Mouse (Mus musculus): ENCODE results near the gene Cradd. TPM values are rescaled to one million over a fixed set of nuclear protein-coding genes. Genes with fewer than 3 reads are reported as not detected.

Cradd gene
- polyA plus RNA-seq, 1 experiment from 2014 or later = 9.8 TPM

DNA sequence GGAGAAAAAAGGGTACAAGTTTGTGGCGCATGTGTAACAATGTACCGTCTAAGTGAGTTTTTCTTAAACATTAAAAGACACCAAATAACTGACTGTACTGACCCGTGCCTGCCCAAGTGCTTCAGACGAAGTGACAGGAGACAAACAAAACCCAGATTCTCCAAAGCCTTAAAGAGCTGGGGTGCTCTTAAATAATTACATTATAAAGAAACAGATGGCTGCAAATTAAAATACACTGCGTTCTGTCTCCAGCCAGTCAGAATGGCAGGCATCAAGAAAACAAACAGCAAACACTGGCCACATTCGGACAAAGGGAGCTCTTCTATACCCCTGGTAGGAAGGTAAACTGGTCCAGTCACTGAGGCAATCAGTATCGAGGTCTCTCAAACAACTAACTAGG lies 43.3 kb upstream of the Cradd start:
- Histone ChIP-seq H3K27ac (replicated peaks) (no peak overlapping the region), H3K27me3 (ENCODE audit: control insufficient read depth, insufficient read depth, low read length) (no peaks in the 10 kb centered on the region), H3K4me2 (replicated peaks; ENCODE audit: low read depth) (no peak overlapping the region), H3K9me3 (ENCODE audit: control insufficient read depth, low read length) (no peaks in the 10 kb centered on the region), H3K4me3 (ENCODE audit: low read depth, low read length) (no peak overlapping the region), H3K36me3 (ENCODE audit: control insufficient read depth, insufficient read depth, low read length) (no peaks in the 10 kb centered on the region), H3K4me1 (replicated peaks; ENCODE audit: control insufficient read depth, insufficient read depth) (no peaks in the 10 kb centered on the region), H3K9ac (ENCODE audit: low read length) (no peak overlapping the region)
- ATAC-seq (ENCODE audit: low FRiP score, low TSS enrichment) = no peak
- TF ChIP-seq CTCF (IDR thresholded peaks at IDR 0.05; ENCODE audit: low read depth) (no peak), EP300 (optimal IDR thresholded peaks at IDR 0.05) (no peak)
- DNase-seq (ENCODE audit: low spot score) = no peak
- WGBS = 61% methylated on average over 7 of the region's 7 CpGs

DNA sequence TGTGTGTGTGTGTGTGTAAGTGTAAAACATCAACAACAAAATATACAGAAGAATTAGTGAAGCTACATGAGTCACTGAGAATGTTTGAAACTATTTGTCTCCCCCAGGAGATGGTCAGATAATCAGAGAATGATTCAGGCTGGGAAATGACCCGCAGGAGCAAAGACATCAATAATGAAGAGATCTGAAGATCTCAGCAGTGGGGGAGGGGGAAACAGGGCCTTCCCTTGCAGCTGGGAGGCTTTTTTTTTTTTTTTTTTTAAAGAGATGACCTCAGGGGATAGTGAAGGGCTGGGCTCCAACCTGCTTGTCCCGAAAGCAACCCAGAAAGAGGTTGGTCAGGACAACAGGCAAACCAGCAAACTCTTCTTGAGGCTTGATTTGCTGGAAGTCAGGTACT lies 38.4 kb upstream of the Cradd start:
- DNase-seq (ENCODE audit: low spot score) (no peak), ATAC-seq (ENCODE audit: low FRiP score, low TSS enrichment) (no peak)
- Histone ChIP-seq H3K27me3 (ENCODE audit: control insufficient read depth, insufficient read depth, low read length) (no peaks in the 10 kb centered on the region), H3K9me3 (ENCODE audit: control insufficient read depth, low read length) (no peaks in the 10 kb centered on the region), H3K9ac (ENCODE audit: low read length) (no peak overlapping the region), H3K4me3 (ENCODE audit: low read depth, low read length) (no peak overlapping the region), H3K36me3 (ENCODE audit: control insufficient read depth, insufficient read depth, low read length) (no peaks in the 10 kb centered on the region), H3K4me2 (replicated peaks; ENCODE audit: low read depth) (no peak overlapping the region), H3K27ac (replicated peaks) (no peak overlapping the region), H3K4me1 (replicated peaks; ENCODE audit: control insufficient read depth, insufficient read depth) (no peaks in the 10 kb centered on the region)
- 33% methylated on average over 2 of the region's 2 CpGs for WGBS
- TF ChIP-seq EP300 (optimal IDR thresholded peaks at IDR 0.05) (no peak), CTCF (IDR thresholded peaks at IDR 0.05; ENCODE audit: low read depth) (no peak)

- H3K9ac ChIP-seq (ENCODE audit: low read length) = no peak overlapping the region
- no peak for DNase-seq (ENCODE audit: low spot score)
- 0 out of 2 replicates have a peak, but pooled peaks have one; percentile 24 for ATAC-seq (ENCODE audit: low FRiP score, low TSS enrichment)
- no peak overlapping the region for H3K4me3 ChIP-seq (ENCODE audit: low read depth, low read length)
- no peaks in the 10 kb centered on the region for H3K36me3 ChIP-seq (ENCODE audit: control insufficient read depth, insufficient read depth, low read length)
- H3K27me3 ChIP-seq (ENCODE audit: control insufficient read depth, insufficient read depth, low read length) = no peaks in the 10 kb centered on the region
- 71% methylated on average over 12 of the region's 12 CpGs for WGBS
- H3K4me1 ChIP-seq (replicated peaks; ENCODE audit: control insufficient read depth, insufficient read depth) = no peaks in the 10 kb centered on the region
- H3K27ac ChIP-seq (replicated peaks) = no peak overlapping the region
- no peaks in the 10 kb centered on the region for H3K9me3 ChIP-seq (ENCODE audit: control insufficient read depth, low read length)
- H3K4me2 ChIP-seq (replicated peaks; ENCODE audit: low read depth) = no peak overlapping the region
- TF ChIP-seq EP300 (optimal IDR thresholded peaks at IDR 0.05) = peak; percentile 72
- no peak for TF ChIP-seq CTCF (IDR thresholded peaks at IDR 0.05; ENCODE audit: low read depth)
Measured at GRCm38 (mm10) chr10:95361260-95361841, 37.4 kb upstream of the Cradd start.

GRCm38 (mm10) chr10:95360048-95360447 lies 36.1 kb upstream of the Cradd start:
- no peak overlapping the region for H3K4me3 ChIP-seq (ENCODE audit: low read depth, low read length)
- ATAC-seq (ENCODE audit: low FRiP score, low TSS enrichment) (no peak), DNase-seq (ENCODE audit: low spot score) (no peak)
- no peaks in the 10 kb centered on the region for H3K9me3 ChIP-seq (ENCODE audit: control insufficient read depth, low read length)
- 83% methylated on average over 5 of the region's 5 CpGs for WGBS
- no peak overlapping the region for H3K27ac ChIP-seq (replicated peaks)
- H3K9ac ChIP-seq (ENCODE audit: low read length) = no peak overlapping the region
- TF ChIP-seq EP300 (optimal IDR thresholded peaks at IDR 0.05) = no peak
- no peak for TF ChIP-seq CTCF (IDR thresholded peaks at IDR 0.05; ENCODE audit: low read depth)
- H3K36me3 ChIP-seq (ENCODE audit: control insufficient read depth, insufficient read depth, low read length) = no peaks in the 10 kb centered on the region
- H3K4me1 ChIP-seq (replicated peaks; ENCODE audit: control insufficient read depth, insufficient read depth) = no peaks in the 10 kb centered on the region
- H3K4me2 ChIP-seq (replicated peaks; ENCODE audit: low read depth) = no peak overlapping the region
- H3K27me3 ChIP-seq (ENCODE audit: control insufficient read depth, insufficient read depth, low read length) = no peaks in the 10 kb centered on the region

DNA sequence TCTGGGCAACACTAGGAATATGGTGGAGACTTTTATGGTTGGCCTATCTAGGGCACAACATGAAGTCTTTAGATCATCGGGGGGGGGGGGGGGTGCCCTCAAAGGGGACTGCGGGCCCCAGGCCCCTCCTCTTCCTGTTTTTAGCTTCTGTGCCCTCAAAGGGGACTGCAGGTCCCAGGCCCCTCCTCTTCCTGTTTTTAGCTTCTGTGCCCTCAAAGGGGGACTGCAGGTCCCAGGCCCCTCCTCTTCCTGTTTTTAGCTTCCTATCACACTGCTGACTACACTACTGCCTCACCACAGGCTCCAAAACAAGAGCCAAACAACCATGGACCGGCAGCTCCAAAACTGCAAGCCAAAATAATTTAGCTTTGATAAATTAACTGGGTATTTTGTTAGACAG lies 33.8 kb upstream of the Cradd start:
- Histone ChIP-seq H3K4me1 (replicated peaks; ENCODE audit: control insufficient read depth, insufficient read depth) (no peaks in the 10 kb centered on the region), H3K4me3 (ENCODE audit: low read depth, low read length) (no peak overlapping the region), H3K27ac (replicated peaks) (no peak overlapping the region), H3K9me3 (ENCODE audit: control insufficient read depth, low read length) (no peaks in the 10 kb centered on the region), H3K27me3 (ENCODE audit: control insufficient read depth, insufficient read depth, low read length) (no peaks in the 10 kb centered on the region), H3K4me2 (replicated peaks; ENCODE audit: low read depth) (no peak overlapping the region), H3K9ac (ENCODE audit: low read length) (no peak overlapping the region), H3K36me3 (ENCODE audit: control insufficient read depth, insufficient read depth, low read length) (no peaks in the 10 kb centered on the region)
- WGBS = 95% methylated on average over 3 of the region's 3 CpGs
- ATAC-seq (ENCODE audit: low FRiP score, low TSS enrichment) (no peak), DNase-seq (ENCODE audit: low spot score) (no peak)
- TF ChIP-seq EP300 (optimal IDR thresholded peaks at IDR 0.05) (no peak), CTCF (IDR thresholded peaks at IDR 0.05; ENCODE audit: low read depth) (no peak)

DNA sequence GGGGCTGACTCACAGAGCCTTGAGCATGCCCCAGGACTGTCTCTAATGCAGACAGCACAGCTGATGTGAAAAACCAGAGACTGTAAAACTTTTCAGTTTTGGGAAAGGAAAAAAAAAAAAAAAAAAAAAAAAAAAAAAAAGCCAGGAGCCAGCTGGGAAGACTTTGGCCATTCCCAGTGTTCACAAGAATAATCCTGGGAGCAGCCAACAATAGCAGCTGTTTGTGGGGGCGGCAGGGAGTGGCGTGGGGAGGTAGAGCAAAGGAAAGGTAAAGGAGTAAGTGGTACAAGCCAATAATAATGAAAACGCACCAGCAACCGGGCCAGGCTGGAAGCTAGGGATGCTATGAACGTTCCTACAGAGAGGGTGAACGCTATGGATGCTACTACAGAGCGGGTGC lies 32.8 kb upstream of the Cradd start:
- no peak for DNase-seq (ENCODE audit: low spot score)
- ATAC-seq (ENCODE audit: low FRiP score, low TSS enrichment) = no peak
- Histone ChIP-seq H3K27ac (replicated peaks) (no peak overlapping the region), H3K27me3 (ENCODE audit: control insufficient read depth, insufficient read depth, low read length) (no peaks in the 10 kb centered on the region), H3K9ac (ENCODE audit: low read length) (no peak overlapping the region), H3K36me3 (ENCODE audit: control insufficient read depth, insufficient read depth, low read length) (no peaks in the 10 kb centered on the region), H3K4me3 (ENCODE audit: low read depth, low read length) (no peak overlapping the region), H3K4me1 (replicated peaks; ENCODE audit: control insufficient read depth, insufficient read depth) (no peaks in the 10 kb centered on the region), H3K4me2 (replicated peaks; ENCODE audit: low read depth) (no peak overlapping the region), H3K9me3 (ENCODE audit: control insufficient read depth, low read length) (no peaks in the 10 kb centered on the region)
- 71% methylated on average over 7 of the region's 7 CpGs for WGBS
- no peak for TF ChIP-seq EP300 (optimal IDR thresholded peaks at IDR 0.05)
- no peak for TF ChIP-seq CTCF (IDR thresholded peaks at IDR 0.05; ENCODE audit: low read depth)
